Mouse (Mus musculus) gastrocnemius, postnatal 10 days (tissue): Measurements from ENCODE around the gene Wap. TPM values are rescaled to one million over a fixed set of nuclear protein-coding genes. Genes with fewer than 3 reads are reported as not detected.
"Not testable (repeated sequence)": the region's sequence is repeated elsewhere in the genome, so short reads cannot be mapped to it uniquely, and the experiment has no call there.

Source experiments
- DNase-seq: peaks from one replicate; pipeline ENCODE4 v3.0.0; 2021; ENCODE audit warnings: mixed read lengths
- long read RNA-seq, 2 experiments: library from polyadenylated mRNA; stranded (forward); transcript quantifications; one replicate each; pipeline ENCODE4 v2.0.0; 2021
- total RNA-seq, 2 experiments: library from RNA; stranded (reverse); gene quantifications; 2 replicates each; pipeline ENCODE4 v1.2.3; 2021

The Wap gene
- not detected for total RNA-seq
- long read RNA-seq, experiment 1, result 0 reads
- long read RNA-seq, experiment 2, result 0 reads

- DNase-seq, result no peak
Measured at GRCm38 (mm10) chr11:6638537-6638936, at the start of gene Wap. Gene Wap (minus strand): TSS chr11:6638637.

- no peak for DNase-seq
Measured at GRCm38 (mm10) chr11:6684741-6685140, 46.3 kb upstream of the Wap start.

DNA sequence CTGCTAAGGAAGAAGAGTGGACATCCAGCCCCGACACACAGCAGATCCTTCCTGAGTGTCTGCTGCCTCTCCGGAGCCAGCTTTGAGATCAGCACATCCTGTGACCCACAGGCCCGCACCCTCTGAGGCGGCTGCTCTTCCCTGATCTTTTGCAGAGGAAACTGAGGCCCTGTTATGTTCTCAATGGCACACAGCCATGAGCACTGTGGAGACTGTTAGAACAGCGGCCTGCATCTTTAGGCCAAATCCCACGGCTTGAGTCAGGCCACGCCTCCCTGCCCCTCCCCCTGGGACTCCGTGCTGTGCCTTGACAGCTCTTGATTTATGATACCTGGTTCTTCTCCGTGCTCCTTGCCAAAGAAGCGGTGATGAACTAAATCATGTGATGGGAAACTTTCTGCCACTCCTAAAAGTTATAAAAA lies 42.0 kb upstream of the Wap start:
- peak; percentile 46 for DNase-seq

GRCm38 (mm10) chr11:6679694-6680396 lies 41.4 kb upstream of the Wap start:
- DNase-seq, result no peak

DNA sequence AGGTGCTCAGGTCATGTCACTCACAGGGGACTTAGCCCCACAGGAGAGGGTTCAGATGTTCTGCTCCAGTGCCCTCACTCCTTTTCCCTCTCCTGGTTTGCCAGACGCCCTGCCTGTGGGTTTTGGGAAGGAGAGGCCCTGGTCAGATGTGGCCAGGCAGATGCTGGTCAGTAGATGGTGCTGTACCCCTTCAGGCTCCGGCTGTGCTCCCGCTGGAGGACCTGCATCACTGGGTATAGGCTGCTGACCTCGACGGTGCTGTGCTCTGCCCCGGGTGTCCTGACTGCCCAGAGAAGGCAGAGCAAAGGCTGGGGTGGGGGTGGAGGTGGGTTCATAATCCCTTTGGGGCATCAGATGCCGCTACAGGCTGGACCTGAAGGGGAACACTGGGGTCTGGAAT lies 39.1 kb upstream of the Wap start:
- no peak for DNase-seq

GRCm38 (mm10) chr11:6676641-6677040 lies 38.2 kb upstream of the Wap start:
- DNase-seq, result no peak

GRCm38 (mm10) chr11:6675402-6675801 lies 37.0 kb upstream of the Wap start:
- DNase-seq, result no peak

DNA sequence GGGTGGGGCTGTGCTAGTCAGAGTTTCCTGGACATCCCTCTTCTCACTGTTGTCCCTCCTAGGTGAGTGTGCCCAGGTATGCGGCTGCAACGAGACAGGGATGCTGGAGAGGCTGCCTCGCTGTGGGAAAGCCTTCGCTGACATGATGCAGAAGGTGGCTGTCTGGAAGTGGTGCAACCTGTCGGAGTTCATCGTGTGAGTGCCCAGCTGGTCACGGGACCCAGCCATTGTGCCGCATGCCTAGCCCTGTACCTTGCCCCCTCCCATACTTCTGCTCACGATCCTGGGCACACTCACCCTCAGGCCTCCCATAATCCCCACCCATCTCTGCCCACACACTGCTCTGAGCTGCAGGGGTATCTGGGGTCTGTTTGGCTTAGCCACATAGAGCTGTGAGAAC lies 36.3 kb upstream of the Wap start:
- no peak for DNase-seq

- no peak for DNase-seq
Measured at GRCm38 (mm10) chr11:6670826-6671225, 32.4 kb upstream of the Wap start.

DNA sequence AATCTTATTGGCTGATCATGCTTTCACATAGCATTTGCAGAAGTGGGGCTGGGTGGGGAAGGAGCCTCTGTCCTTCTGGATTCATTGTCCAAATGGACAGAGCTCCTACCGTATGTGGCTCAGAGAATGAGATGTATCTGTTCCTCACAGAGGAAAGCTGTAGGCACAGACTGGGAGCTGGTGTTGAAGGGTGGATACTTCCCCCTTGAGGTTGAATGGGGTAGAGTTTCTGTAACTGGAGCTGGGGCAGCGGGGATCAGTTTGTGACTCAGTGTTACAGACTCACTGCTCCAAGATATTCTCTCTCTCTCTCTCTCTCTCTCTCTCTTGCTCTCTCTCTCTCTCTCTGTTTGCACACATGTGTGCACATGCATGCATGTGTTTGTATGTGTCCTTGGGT lies 31.6 kb upstream of the Wap start:
- no peak for DNase-seq

GRCm38 (mm10) chr11:6669041-6669440 lies 30.6 kb upstream of the Wap start:
- no peak for DNase-seq

DNA sequence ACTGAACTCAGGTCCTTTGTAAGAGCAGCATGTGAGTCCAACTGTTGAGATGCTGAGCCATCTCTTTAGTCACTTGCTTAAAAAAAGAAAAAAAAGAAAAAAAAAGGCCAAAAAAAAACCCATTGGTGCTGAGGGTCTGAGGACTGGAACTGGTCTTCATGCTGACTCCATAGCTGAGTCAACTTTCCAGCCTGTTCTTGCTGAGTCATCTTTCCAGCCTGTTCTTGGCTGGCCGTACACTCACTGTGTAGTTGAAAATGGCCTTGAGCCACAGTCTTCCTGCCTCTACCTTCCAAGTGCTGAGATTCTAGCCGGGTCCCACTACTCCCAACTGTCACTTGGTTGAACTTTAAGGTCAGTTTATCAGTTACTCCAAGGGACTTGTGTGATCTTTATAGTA lies 28.2 kb upstream of the Wap start:
- no peak for DNase-seq

DNA sequence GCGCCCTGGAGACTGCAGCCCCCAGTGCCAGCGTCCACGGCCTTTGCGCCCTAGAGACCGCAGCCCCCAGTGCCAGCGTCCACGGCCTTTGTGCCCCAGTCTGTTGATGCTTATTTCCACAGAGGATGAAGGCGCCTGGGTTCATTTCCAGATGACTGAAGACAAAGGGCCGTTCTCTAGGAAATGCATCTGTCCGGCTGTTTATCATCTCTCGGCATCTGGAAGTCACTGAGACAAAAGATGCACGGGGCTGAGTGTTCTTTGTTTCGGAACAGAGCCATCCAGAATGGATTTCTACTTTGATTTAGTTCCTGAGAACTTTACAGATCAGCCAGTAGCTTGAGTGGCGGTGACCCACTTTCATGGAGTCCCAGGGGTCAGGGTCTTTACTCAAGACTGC lies 22.8 kb upstream of the Wap start:
- DNase-seq, result no peak

GRCm38 (mm10) chr11:6658271-6658670 lies 19.8 kb upstream of the Wap start, which contains the start of gene Ramp3:
Gene Ramp3 (plus strand): TSS chr11:6658521.
- peak; percentile 31 for DNase-seq

DNA sequence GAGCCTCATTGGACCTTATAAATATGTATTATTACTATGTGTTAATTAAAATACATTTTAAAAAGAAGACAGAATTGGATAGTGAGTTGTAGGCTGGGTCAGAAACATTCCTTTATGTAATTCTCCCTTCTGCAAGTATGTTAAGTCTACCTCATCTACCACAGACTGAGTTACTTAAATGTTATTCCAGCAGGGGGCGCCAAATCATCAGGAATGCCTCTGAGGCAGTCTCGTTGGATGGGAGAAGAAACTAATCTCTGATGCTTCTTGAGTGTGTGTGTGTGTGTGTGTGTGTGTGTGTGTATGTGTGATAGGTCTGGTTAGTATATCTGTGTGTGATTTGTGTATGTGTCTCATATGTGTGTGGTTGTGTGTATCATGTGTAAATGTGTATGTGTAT lies 16.5 kb upstream of the Wap start:
- DNase-seq, result peak; percentile 85

GRCm38 (mm10) chr11:6652978-6653377 lies 14.5 kb upstream of the Wap start:
- DNase-seq, result not testable (repeated sequence)

DNA sequence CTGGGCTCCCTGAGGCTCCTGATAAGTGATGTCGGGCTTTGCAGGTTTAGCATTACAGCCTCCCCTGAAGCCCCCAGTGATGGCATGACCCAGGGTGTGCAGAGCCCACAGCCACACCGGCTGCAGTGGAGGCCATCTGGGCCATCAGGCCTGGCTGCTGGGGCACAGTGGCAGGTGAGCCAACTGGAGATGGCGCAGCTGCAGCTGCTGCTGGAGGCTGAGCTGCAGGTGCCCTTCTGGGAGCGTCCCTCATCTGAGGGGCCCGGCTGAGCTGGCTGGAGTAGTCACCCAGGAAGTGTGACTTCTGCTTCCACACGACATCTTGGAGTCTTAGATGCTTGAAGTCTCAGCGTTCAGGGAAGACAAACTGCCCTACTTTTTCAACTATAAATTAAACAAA lies 12.1 kb upstream of the Wap start:
- no peak for DNase-seq

GRCm38 (mm10) chr11:6647831-6648724 lies 9.6 kb upstream of the Wap start:
- DNase-seq, result no peak

DNA sequence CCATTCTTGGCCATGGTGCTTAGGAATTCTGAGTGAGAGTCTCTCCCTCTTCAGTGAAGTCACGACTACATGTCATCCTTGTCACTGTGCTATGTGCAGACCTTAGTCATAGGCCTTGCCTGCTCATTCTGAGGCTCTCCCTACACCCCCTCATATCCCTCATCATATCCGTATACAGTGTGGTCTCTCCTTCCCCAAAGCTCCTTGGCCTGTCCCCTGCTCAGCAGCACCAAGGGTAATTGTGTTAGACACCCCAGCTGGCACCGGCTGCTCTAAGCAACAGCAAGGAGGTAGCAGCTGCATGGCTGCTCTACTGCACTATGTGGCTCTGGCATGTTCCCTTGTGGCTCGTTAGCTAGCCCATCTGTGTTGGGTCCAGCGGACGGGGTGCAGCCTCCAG lies 6.1 kb upstream of the Wap start:
- no peak for DNase-seq

DNA sequence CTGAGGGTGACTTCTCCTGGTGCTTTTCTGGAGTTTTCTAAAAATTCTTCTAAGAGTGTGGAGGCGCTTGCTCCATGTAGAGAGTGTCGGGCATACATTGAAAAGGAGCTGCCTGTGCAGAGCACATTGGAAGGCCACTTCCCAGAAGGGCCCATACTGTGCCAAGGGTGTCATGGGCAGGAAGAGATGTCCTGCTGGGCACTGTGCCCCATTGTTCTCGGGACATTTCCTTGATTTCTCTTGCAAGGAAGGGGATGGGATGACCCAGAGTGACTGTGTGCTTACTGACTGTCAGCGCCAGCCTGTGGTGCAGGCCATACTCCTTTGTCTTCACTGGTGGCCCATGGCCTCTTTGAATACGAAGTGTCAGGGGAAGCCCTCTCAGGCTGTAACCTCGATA lies 635 bp upstream of the Wap start:
- no peak for DNase-seq

DNA sequence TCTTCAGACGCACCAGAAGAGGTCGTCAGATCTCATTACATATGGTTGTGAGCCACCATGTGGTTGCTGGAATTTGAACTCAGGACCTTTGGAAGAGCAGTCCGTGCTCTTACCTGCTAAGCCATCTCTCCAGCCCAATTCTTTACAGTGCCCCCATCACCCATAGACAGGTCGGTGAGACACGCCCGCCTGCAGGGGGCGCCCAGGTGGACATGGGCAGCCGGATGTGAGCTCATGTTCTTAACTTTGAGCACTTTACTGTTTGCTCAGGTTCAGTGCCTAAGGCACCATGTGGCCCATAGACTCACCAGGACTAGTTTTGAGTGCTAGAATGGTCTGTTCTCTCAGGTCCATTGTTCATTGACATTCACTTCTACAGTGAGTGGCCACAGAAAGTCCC lies 2.3 kb downstream of the Wap start:
- no peak for DNase-seq

- no peak for DNase-seq
Measured at GRCm38 (mm10) chr11:6629655-6630054, 8.8 kb downstream of the Wap start.

DNA sequence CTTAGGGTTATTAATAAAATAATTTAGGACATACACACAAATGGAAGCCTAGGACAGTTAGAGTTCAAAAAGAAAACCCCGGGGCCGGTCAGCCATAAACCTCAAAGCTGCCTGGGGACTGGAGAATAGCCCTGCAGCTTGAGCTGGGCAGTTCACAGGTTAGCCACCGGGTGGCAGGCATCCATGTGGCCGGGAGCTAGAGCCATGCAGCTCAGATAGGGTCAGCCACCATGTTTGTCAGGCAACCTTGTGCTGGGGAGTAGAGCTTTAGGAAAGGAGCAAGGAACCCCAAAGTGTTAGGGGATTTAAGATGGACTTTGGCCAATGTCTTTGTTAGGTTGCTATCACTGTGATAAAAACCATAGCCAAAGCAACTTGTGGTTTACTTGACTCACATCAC lies 9.9 kb downstream of the Wap start:
- DNase-seq, result peak; percentile 59

DNA sequence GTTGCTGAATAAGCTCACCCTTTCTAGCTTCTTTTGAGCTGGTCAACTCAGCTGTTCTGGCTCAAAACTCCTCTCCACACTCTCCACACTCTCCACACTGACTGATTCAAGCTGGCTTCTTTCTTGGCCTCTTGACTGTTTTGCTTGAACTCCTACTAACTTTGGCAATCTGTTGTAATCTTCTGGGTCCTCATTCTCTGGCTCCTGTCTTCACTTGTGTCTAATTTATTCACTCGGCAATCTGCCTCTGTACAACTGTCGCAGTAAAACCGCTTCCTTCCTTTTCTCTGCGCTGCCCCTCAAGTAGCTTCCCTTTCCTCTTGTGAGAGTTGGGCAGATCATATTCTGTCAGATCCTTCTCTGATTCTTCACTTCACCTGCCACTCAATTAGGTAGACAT lies 10.7 kb downstream of the Wap start:
- no peak for DNase-seq
